Mouse (Mus musculus) small intestine, adult 2 months (tissue): Measurements from ENCODE around the gene Tmod4.

ENCODE experiments used
- CTCF ChIP-seq: fragments of 200-500 bp; IDR thresholded peaks from 2 replicates; pipeline ENCODE4 v1.5.1; 2012; ENCODE audit warnings: low read depth, mild to moderate bottlenecking, control low read depth, inconsistent platforms, low read length, moderate library complexity, mixed read lengths; ENCODE audit not compliant: insufficient replicate concordance, insufficient read length; ENCODE audit errors: extremely low read depth
- POLR2A ChIP-seq: fragments of 200-500 bp; IDR thresholded peaks from 2 replicates; pipeline ENCODE4 v1.6.1; 2012; ENCODE audit warnings: low read depth, mild to moderate bottlenecking, control low read depth, inconsistent platforms, low read length, moderate library complexity

DNA sequence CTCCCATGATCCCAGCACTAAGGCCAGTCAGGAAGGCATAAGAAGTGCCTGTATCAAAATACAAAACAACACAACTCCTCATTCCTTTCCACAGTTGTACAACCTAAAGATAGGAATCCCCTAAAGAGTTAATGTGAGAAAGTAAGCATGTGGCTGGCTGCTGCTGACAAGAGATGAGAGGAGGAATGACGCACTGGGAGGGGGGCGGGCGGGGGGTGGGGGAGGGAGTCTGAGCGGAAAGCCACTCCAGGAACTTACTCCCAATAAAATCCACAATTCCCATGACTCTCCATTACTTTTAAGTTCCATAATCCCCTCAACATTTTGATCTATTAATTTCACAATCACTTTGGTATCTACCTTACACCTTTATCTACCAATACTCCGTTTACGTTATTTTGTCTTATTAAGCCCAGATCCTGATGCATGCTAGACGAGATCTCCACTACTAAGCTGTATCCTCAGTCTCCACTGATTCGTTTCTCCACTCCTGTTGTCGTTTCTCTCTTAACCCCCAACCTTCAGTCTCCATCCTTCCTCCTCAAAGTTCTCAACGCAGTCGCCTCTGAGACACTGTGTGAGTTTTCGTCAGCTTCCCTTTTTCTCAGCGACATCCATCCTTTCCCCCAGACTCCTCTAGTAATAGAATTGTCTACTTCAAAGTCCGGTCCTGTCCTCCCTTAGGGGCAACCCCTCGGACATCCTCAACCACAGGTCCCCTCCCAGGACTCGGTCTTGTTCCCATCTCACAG lies 18.5 kb upstream of the Tmod4 start:
- TF ChIP-seq CTCF: no peak
- no peak for TF ChIP-seq POLR2A
